Mouse (Mus musculus) forebrain, postnatal 0 days (tissue): ENCODE data around the gene Naa16. TPM values are rescaled to one million over a fixed set of nuclear protein-coding genes. Genes with fewer than 3 reads are reported as not detected.
"Not testable (repeated sequence)": the region's sequence is repeated elsewhere in the genome, so short reads cannot be mapped to it uniquely, and the experiment has no call there.

ENCODE experiments used
- ATAC-seq: fragments of 200-750 bp; cut with Nextera tagmentation; 2 replicates; pipeline ENCODE4 v1.8.0; 2017; ENCODE audit warnings: mild to moderate bottlenecking, moderate library complexity
- DNase-seq: peaks from one replicate; pipeline ENCODE4 v3.0.0-alpha.2; 2015
- H3K27ac ChIP-seq: fragments of 300-500 bp; sonication (generic); 2 replicates; pipeline ENCODE4 v1.5.1; 2014; ENCODE audit warnings: low read depth, mild to moderate bottlenecking, antibody characterized with exemption, low read length, moderate library complexity, mixed read lengths
- H3K27me3 ChIP-seq: fragments of 300-500 bp; sonication (generic); 2 replicates; pipeline ENCODE4 v1.6.1; 2014; ENCODE audit warnings: mild to moderate bottlenecking, low read length, mixed read lengths; ENCODE audit not compliant: insufficient read depth
- H3K36me3 ChIP-seq: fragments of 300-500 bp; sonication (generic); 2 replicates; pipeline ENCODE4 v1.6.1; 2014; ENCODE audit warnings: mild to moderate bottlenecking, moderate library complexity; ENCODE audit not compliant: insufficient read depth
- H3K4me1 ChIP-seq: fragments of 300-500 bp; sonication (generic); 2 replicates; pipeline ENCODE4 v1.6.1; 2014; ENCODE audit warnings: antibody characterized with exemption; ENCODE audit not compliant: insufficient read depth
- H3K4me2 ChIP-seq: fragments of 300-500 bp; sonication (generic); 2 replicates; pipeline ENCODE4 v1.6.1; 2014; ENCODE audit warnings: low read depth, mild to moderate bottlenecking, moderate library complexity
- H3K4me3 ChIP-seq: fragments of 300-500 bp; sonication (generic); 2 replicates; pipeline ENCODE4 v1.5.1; 2014; ENCODE audit warnings: low read depth, low read length, mixed read lengths
- H3K9ac ChIP-seq: fragments of 300-500 bp; sonication (generic); 2 replicates; pipeline ENCODE4 v1.6.1; 2014; ENCODE audit warnings: mild to moderate bottlenecking
- H3K9me3 ChIP-seq: fragments of 300-500 bp; sonication (generic); 2 replicates; pipeline ENCODE4 v1.6.1; 2016; ENCODE audit warnings: low read length
- CTCF ChIP-seq: sonication (generic); IDR thresholded peaks from 2 replicates; pipeline ENCODE4 v1.5.1; 2016; ENCODE audit warnings: antibody characterized with exemption, control low read depth, low read depth
- WGBS: fragments of 180-500 bp; shearing (Covaris S2); extraction: QIAGEN DNeasy Blood & Tissue Kit; methylation state at CpG from one replicate; pipeline ENCODE4 v1.1.7; 2014; 5-methylcytosine and 5-hydroxymethylcytosine counted together
- polyA plus RNA-seq: library from polyadenylated mRNA; unstranded; fragments of >200 nt; fragmentation: Nextera tagmentation; extraction: Ambion mirVana; gene quantifications from 2 replicates; pipeline ENCODE4 v1.2.1, GENCODE M21; 2015
- total RNA-seq: library from RNA; depleted of rRNA; stranded (reverse); fragments of >200 nt; gene quantifications from 2 replicates; pipeline ENCODE4 v1.2.3, GENCODE M21; 2014; rRNA removed

Gene Naa16
- total RNA-seq = 5.7 and 10.9 TPM in 2 replicates
- 8.5 and 10.5 TPM in 2 replicates for polyA plus RNA-seq

GRCm38 (mm10) chr14:79390265-79390926, at the start of gene Naa16:
TSS of gene Naa16 (minus strand) at chr14:79390778.
- peak; percentile 79 for TF ChIP-seq CTCF
- DNase-seq (peak; percentile 97), ATAC-seq (peak; percentile 96)
- Histone ChIP-seq H3K4me3 (peak within 1 kb of the TSS; percentile 84), H3K27me3 (no peaks in the 10 kb centered on the region), H3K4me1 (peaks cover 4% of the 10 kb centered on the region; the same call in 1 of the 2 replicates), H3K9ac (peak within 1 kb of the TSS; percentile 53), H3K4me2 (peak within 1 kb of the TSS; percentile 65), H3K27ac (peak within 1 kb of the TSS; percentile 79), H3K9me3 (no peaks in the 10 kb centered on the region), H3K36me3 (peaks cover 3% of the 10 kb centered on the region; the same call in 1 of the 2 replicates)
- 2% methylated on average over 71 of the region's 71 CpGs for WGBS

GRCm38 (mm10) chr14:79434068-79434467, 43.5 kb upstream of the Naa16 start:
- no peaks in the 10 kb centered on the region for H3K4me1 ChIP-seq
- H3K36me3 ChIP-seq = no peaks in the 10 kb centered on the region
- 90% methylated on average over 1 of the region's 1 CpGs for WGBS
- H3K27me3 ChIP-seq = no peaks in the 10 kb centered on the region
- TF ChIP-seq CTCF = no peak
- DNase-seq (no peak), ATAC-seq (no peak)
- no peak overlapping the region for H3K27ac ChIP-seq
- H3K9me3 ChIP-seq = no peaks in the 10 kb centered on the region
- H3K4me3 ChIP-seq = no peak overlapping the region
- H3K9ac ChIP-seq = no peak overlapping the region
- no peak overlapping the region for H3K4me2 ChIP-seq

DNA sequence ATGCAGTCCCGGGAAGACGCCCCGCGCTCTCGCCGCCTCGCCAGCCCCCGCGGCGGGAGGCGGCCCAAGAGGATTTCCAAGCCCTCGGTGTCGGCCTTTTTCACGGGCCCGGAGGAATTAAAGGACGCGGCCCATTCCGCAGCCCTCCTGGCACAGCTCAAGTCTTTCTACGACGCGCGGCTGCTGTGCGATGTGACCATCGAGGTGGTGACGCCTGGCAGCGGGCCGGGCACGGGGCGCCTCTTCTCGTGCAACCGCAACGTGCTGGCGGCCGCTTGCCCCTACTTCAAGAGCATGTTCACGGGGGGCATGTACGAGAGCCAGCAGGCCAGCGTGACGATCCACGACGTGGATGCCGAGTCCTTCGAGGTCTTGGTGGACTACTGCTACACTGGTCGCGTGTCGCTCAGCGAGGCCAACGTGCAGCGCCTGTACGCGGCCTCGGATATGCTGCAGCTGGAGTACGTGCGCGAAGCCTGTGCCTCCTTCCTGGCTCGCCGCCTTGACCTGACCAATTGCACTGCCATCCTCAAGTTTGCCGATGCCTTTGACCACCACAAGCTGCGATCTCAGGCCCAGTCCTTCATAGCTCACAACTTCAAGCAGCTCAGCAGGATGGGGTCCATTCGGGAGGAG, 36.3 kb upstream of the Naa16 start:
- H3K9ac ChIP-seq = peak overlapping the region; percentile 74
- H3K4me2 ChIP-seq = peak overlapping the region; percentile 48
- 68% methylated on average over 4 of the region's 59 CpGs for WGBS
- H3K9me3 ChIP-seq, H3K27me3 ChIP-seq, DNase-seq, H3K4me1 ChIP-seq, H3K36me3 ChIP-seq: not testable (repeated sequence)
- peak overlapping the region; percentile 54 for H3K4me3 ChIP-seq
- peak; percentile 58 for ATAC-seq
- peak overlapping the region; percentile 83 for H3K27ac ChIP-seq

DNA sequence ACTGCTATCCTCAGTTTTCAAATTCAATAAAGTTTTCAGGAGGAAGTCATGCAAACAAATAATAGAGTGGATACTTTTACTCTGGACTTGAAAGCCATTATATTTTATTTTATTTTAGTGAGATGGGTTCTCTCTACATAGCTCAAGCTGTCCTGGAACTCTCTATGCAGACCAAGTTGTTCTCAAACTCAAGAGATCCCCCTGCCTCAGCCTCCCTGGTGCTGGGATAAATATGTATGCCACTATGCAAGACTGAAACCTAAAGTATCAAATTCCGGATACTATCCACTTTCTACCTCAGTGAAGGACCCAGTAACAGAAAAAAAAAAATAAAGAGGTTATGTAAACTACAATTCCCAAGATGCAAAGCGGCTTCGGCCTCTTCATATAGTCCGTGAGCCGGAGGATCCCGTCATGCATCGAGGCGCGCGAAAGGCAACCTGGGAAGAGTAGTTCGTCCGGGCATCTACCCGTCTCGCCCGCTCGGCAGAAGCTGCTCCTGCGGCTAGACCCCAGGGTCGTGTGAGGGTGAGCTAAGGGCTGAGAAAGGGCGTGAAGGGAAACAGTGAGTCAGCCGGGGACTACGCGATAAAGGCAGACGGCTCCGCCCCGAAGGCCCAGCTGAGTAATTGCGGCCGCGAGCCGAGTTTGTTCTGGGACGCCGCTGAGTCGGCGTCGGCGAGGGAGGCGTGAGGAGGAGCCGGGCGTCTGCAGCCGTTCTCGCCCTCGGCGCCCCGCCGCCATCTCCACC, 35.6 kb upstream of the Naa16 start, which contains the start of gene Kbtbd7:
TSS of gene Kbtbd7 (plus strand) at position 533 of the 751 bp plus-strand sequence.
- whole genome bisulfite sequencing = 3% methylated on average over 44 of the region's 44 CpGs
- H3K4me1 ChIP-seq = no peaks in the 10 kb centered on the region
- peak within 1 kb of the TSS; percentile 54 for H3K4me3 ChIP-seq
- H3K27me3 ChIP-seq = no peaks in the 10 kb centered on the region
- DNase-seq = peak; percentile 95
- peak; percentile 100 for ATAC-seq
- TF ChIP-seq CTCF = no peak
- H3K27ac ChIP-seq = peak within 1 kb of the TSS; percentile 83
- peak within 1 kb of the TSS; percentile 48 for H3K4me2 ChIP-seq
- H3K36me3 ChIP-seq = 0 out of 2 replicates have a peak, but pooled peaks cover under 1% of the 10 kb centered on the region
- H3K9me3 ChIP-seq = no peaks in the 10 kb centered on the region
- peak within 1 kb of the TSS; percentile 74 for H3K9ac ChIP-seq

GRCm38 (mm10) chr14:79420083-79420685, 29.6 kb upstream of the Naa16 start:
- no peak overlapping the region for H3K4me2 ChIP-seq
- H3K27me3 ChIP-seq = no peaks in the 10 kb centered on the region
- no peaks in the 10 kb centered on the region for H3K9me3 ChIP-seq
- WGBS = 68% methylated on average over 20 of the region's 20 CpGs
- H3K4me1 ChIP-seq = no peaks in the 10 kb centered on the region
- TF ChIP-seq CTCF = no peak
- no peak overlapping the region for H3K4me3 ChIP-seq
- no peak overlapping the region for H3K9ac ChIP-seq
- ATAC-seq = no peak
- no peak overlapping the region for H3K27ac ChIP-seq
- peaks cover 24% of the 10 kb centered on the region for H3K36me3 ChIP-seq
- DNase-seq = no peak

- ATAC-seq (no peak), DNase-seq (no peak)
- Histone ChIP-seq H3K9me3 (no peaks in the 10 kb centered on the region), H3K27me3 (no peaks in the 10 kb centered on the region), H3K9ac (no peak overlapping the region), H3K36me3 (peaks cover 10% of the 10 kb centered on the region), H3K4me2 (no peak overlapping the region), H3K4me1 (no peaks in the 10 kb centered on the region), H3K27ac (no peak overlapping the region), H3K4me3 (no peak overlapping the region)
- 83% methylated on average over 6 of the region's 6 CpGs for WGBS
- TF ChIP-seq CTCF = no peak
Observed at GRCm38 (mm10) chr14:79413121-79413520, 22.5 kb upstream of the Naa16 start.
